In the genomic region with DNA sequence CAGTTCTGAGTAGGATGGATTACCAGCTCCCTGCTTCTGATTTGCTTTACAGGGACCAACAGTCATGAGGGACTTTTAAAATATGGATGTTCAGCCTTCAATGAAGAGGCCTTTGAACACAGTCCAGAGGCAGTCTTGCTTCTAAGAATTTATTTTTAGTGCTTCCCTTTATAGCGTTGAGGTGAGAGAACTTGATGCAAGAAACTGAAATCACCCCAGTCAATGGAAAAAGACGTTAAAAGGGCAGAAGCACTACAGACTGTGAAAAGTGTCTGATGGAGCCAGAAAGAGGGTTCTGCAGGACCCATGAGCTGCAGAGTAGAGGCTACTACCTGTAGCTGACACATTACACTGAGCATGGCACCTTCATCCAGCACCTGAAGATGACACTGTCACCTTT, we compare ENCODE assay signal across 30 mouse cellular contexts. TPM values are rescaled to one million over a fixed set of nuclear protein-coding genes. Genes with fewer than 3 reads are reported as not detected.
A peak's percentile ranks its signal among the peaks of the same experiment; 100 is the strongest.
DNase-seq lines count a peak whose midpoint lies in the region; ATAC-seq and TF ChIP-seq lines count a peak whose summit lies in the region.
"Had no signal": no experiment of that assay in that cellular context is flagged by ENCODE, and none has a peak within 500 bp of the region (broad histone marks: within the 10 kb centered on the region; RNA-seq: fewer than 3 reads in every experiment).

No protein-coding gene starts in this region.

- no peak overlapping the region for H3K4me3 ChIP-seq in heart, embryonic 13.5 days
- H3K4me3 ChIP-seq in MEL (ENCODE audit: control insufficient read depth in 1 of 2, insufficient read depth in 1 of 2, low read depth in 2 of 2, low read length in 2 of 2) = no peak overlapping the region
- H3K4me3 ChIP-seq: embryonic facial prominence, embryonic 13.5 days; erythroblast, embryonic 14.5 days; hindbrain, embryonic 10.5 days; intestine, embryonic 15.5 days; liver, embryonic 15.5 days; neural tube, embryonic 15.5 days had no signal

- no peak overlapping the region for H3K9ac ChIP-seq in heart, embryonic 13.5 days
- H3K9ac ChIP-seq in MEL (ENCODE audit: control insufficient read depth, low read depth, low read length, poor library complexity, severe bottlenecking) = no peak overlapping the region
- H3K9ac ChIP-seq: embryonic facial prominence, embryonic 13.5 days; intestine, embryonic 15.5 days; liver, embryonic 15.5 days; lung, embryonic 14.5 days; neural tube, embryonic 15.5 days had no signal

- H3K4me2 ChIP-seq in heart, embryonic 13.5 days = no peak overlapping the region
- H3K4me2 ChIP-seq: embryonic facial prominence, embryonic 13.5 days; intestine, embryonic 15.5 days; liver, embryonic 15.5 days; lung, embryonic 14.5 days; neural tube, embryonic 15.5 days had no signal

- no peak for TF ChIP-seq RAD21 in MEL (IDR thresholded peaks at IDR 0.05; ENCODE audit: low read depth, low read length)

- WGBS in heart, embryonic 13.5 days = 49% methylated on average over 2 of the region's 2 CpGs

- peaks cover 10% of the 10 kb centered on the region for H3K4me1 ChIP-seq in heart, embryonic 13.5 days
- H3K4me1 ChIP-seq in MEL (ENCODE audit: control insufficient read depth in 1 of 2, insufficient read depth in 2 of 2, low read length in 2 of 2) = no peaks in the 10 kb centered on the region
- H3K4me1 ChIP-seq: intestine, embryonic 15.5 days; liver, embryonic 15.5 days had no signal

- no peak for TF ChIP-seq CTCF in MEL (IDR thresholded peaks at IDR 0.05 in 2 of 3, conservative IDR thresholded peaks at IDR 0.05 in 1 of 3; ENCODE audit: control insufficient read depth in 1 of 3, insufficient read depth in 1 of 3, low read depth in 2 of 3, low read length in 3 of 3, poor library complexity in 1 of 3, severe bottlenecking in 1 of 3)

- no peaks in the 10 kb centered on the region for H3K79me2 ChIP-seq in MEL (ENCODE audit: control insufficient read depth, insufficient read depth, low read length, poor library complexity)

- H3K9me3 ChIP-seq in heart, embryonic 13.5 days = no peaks in the 10 kb centered on the region
- H3K9me3 ChIP-seq in MEL (replicated peaks; ENCODE audit: insufficient read depth, low read length) = no peaks in the 10 kb centered on the region
- H3K9me3 ChIP-seq: embryonic facial prominence, embryonic 13.5 days; G1E; hindbrain, embryonic 10.5 days; intestine, embryonic 15.5 days; liver, embryonic 15.5 days; neural tube, embryonic 15.5 days had no signal

- 0 out of 2 replicates have a peak overlapping the region, but pooled peaks have one; percentile 1 for H3K27ac ChIP-seq in heart, embryonic 13.5 days (replicated peaks)
- H3K27ac ChIP-seq in MEL (ENCODE audit: control insufficient read depth, low read depth, low read length) = no peak overlapping the region
- H3K27ac ChIP-seq: embryonic facial prominence, embryonic 13.5 days; hindbrain, embryonic 10.5 days; intestine, embryonic 15.5 days; liver, embryonic 15.5 days; neural tube, embryonic 15.5 days had no signal

- DNase-seq in heart, adult 8-10 months (ENCODE audit: low spot score) = no peak
- no peak for DNase-seq in MEL (ENCODE audit: low read depth, low spot score)
- DNase-seq in splenic B cell, adult 2 months (ENCODE audit: low read depth, low spot score) = peak; percentile 1
- DNase-seq in layer of hippocampus, adult 18-20 months (ENCODE audit: low spot score in 2 of 2) = no peak
- DNase-seq in layer of hippocampus, postnatal 36 days = no peak
- DNase-seq: adrenal gland, postnatal 25 days; cerebellum, adult 18-20 months; cerebellum, postnatal 10 days; gastrocnemius, postnatal 25 days; heart, adult 11 months; heart, postnatal 14 days; kidney, adult 2 months; kidney, postnatal 36 days; lung, embryonic 14.5 days; lung, postnatal 14 days; midbrain, embryonic 14.5 days; right cerebral cortex, postnatal 25 days; thymus, adult 2 months; thymus, postnatal 36 days had no signal

- ATAC-seq in heart, embryonic 13.5 days (ENCODE audit: extremely low read depth, insufficient number of reproducible peaks, low FRiP score, low TSS enrichment) = no peak
- ATAC-seq in CD4-positive, CD25-positive, alpha-beta regulatory T cell, adult 4 months = peak; percentile 14
- ATAC-seq: forebrain, embryonic 16.5 days; hindbrain, embryonic 16.5 days; intestine, embryonic 15.5 days had no signal

- peaks cover 36% of the 10 kb centered on the region for H3K36me3 ChIP-seq in heart, embryonic 13.5 days
- peaks cover 0 to 35% of the 10 kb centered on the region in 2 experiments; a peak in 2 of 4 replicates for H3K36me3 ChIP-seq in MEL (ENCODE audit: control insufficient read depth in 1 of 2, insufficient read depth in 2 of 2, low read length in 2 of 2)
- no peaks in the 10 kb centered on the region for H3K36me3 ChIP-seq in splenic B cell, adult 2 months (ENCODE audit: control insufficient read depth, insufficient read depth, low read length, poor library complexity, severe bottlenecking)
- H3K36me3 ChIP-seq: intestine, embryonic 15.5 days had no signal

- H3K27me3 ChIP-seq in heart, embryonic 13.5 days (replicated peaks) = no peaks in the 10 kb centered on the region
- H3K27me3 ChIP-seq in MEL (ENCODE audit: control insufficient read depth in 1 of 2, insufficient read depth in 2 of 2, low read length in 2 of 2) = no peaks in the 10 kb centered on the region
- no peaks in the 10 kb centered on the region for H3K27me3 ChIP-seq in splenic B cell, adult 2 months (ENCODE audit: control insufficient read depth, insufficient read depth, low read length, poor library complexity, severe bottlenecking)
- H3K27me3 ChIP-seq: embryonic facial prominence, embryonic 13.5 days; intestine, embryonic 15.5 days; liver, embryonic 15.5 days; neural tube, embryonic 15.5 days had no signal

- no peak for TF ChIP-seq EP300 in MEL (IDR thresholded peaks at IDR 0.05; ENCODE audit: low read depth in 1 of 2, low read length in 2 of 2)

- no peak for TF ChIP-seq POLR2A in MEL (IDR thresholded peaks at IDR 0.05; ENCODE audit: control insufficient read depth in 1 of 2, insufficient read depth in 1 of 2, low read depth in 1 of 2, low read length in 2 of 2, poor library complexity in 1 of 2)

TF ChIP-seq in MEL, 35 proteins besides CTCF, POLR2A, EP300 and RAD21:
- TF ChIP-seq NRF1 (IDR thresholded peaks at IDR 0.05; ENCODE audit: insufficient read depth, low read depth, low read length, poor library complexity, severe bottlenecking) = no peak
- TF ChIP-seq JUND (IDR thresholded peaks at IDR 0.05; ENCODE audit: low read depth, low read length) = no peak
- peak; percentile 70; the same call in 1 of the 2 replicates for TF ChIP-seq MEF2A (IDR thresholded peaks at IDR 0.05; ENCODE audit: extremely low read depth, insufficient replicate concordance, low read depth, low read length, poor library complexity, severe bottlenecking)
- TF ChIP-seq GATA1 (IDR thresholded peaks at IDR 0.05; ENCODE audit: low read depth, low read length) = no peak
- no peak for TF ChIP-seq MYC (IDR thresholded peaks at IDR 0.05; ENCODE audit: low read depth, low read length)

RNA-seq across cellular contexts. Expression of a gene that starts 43.9 kb away (rescaled TPM):
- 46.0 and 47.7 TPM in 2 replicates for polyA plus RNA-seq in heart, embryonic 13.5 days (2015; fragmentation: Nextera tagmentation; extraction: Ambion mirVana)
- 10 to 100 TPM; 12.7 to 17.0 (median 15.7) TPM for total RNA-seq in heart, adult 8-10 months (2022)
- 10 to 100 TPM; 12.1 to 12.7 TPM for polyA plus RNA-seq in CD4-positive, CD25-positive, alpha-beta regulatory T cell, adult 4 months (2017; shearing (Covaris generic))
- 72.6 and 73.9 TPM in 2 replicates for total RNA-seq in MEL (2012; rRNA removed)
- 10 to 100 TPM; 62.5 to 63.7 TPM for polyA plus RNA-seq in MEL (2012; ENCODE audit: insufficient read depth in 1 of 2, insufficient read length in 2 of 2, low read depth in 1 of 2, low replicate concordance in 2 of 2, missing spikeins in 1 of 2)
- total RNA-seq in layer of hippocampus, adult 18-20 months (2021) = 10 to 100 TPM; 31.9 to 34.7 TPM
- 10 to 100 TPM; 37.2 to 37.5 TPM for total RNA-seq in layer of hippocampus, postnatal 36 days (2021)
